Mouse (Mus musculus) liver, embryonic 13.5 days (tissue): ENCODE measurements around the gene Rprd2. TPM values are rescaled to one million over a fixed set of nuclear protein-coding genes. Genes with fewer than 3 reads are reported as not detected.

Experiments
- ATAC-seq: fragments of 200-750 bp; cut with Nextera tagmentation; 2 replicates; pipeline ENCODE4 v1.8.0; 2017; ENCODE audit warnings: low read depth, mild to moderate bottlenecking, moderate number of reproducible peaks, moderate library complexity
- DNase-seq: peaks from one replicate; pipeline ENCODE4 v3.0.0; 2022
- H3K27ac ChIP-seq: fragments of 300-500 bp; sonication (generic); 2 replicates; pipeline ENCODE4 v1.5.1; 2015; ENCODE audit warnings: moderate library complexity, mild to moderate bottlenecking, inconsistent platforms
- H3K27me3 ChIP-seq: fragments of 300-500 bp; sonication (generic); 2 replicates; pipeline ENCODE4 v1.6.1; 2015; ENCODE audit warnings: mild to moderate bottlenecking, inconsistent platforms
- H3K36me3 ChIP-seq: fragments of 300-500 bp; sonication (generic); 2 replicates; pipeline ENCODE4 v1.6.1; 2015; ENCODE audit warnings: mild to moderate bottlenecking, inconsistent platforms
- H3K4me1 ChIP-seq: fragments of 300-500 bp; sonication (generic); replicated peaks from 2 replicates; pipeline ENCODE4 v1.6.1; 2015; ENCODE audit warnings: inconsistent platforms
- H3K4me2 ChIP-seq: fragments of 300-500 bp; sonication (generic); 2 replicates; pipeline ENCODE4 v1.6.1; 2015; ENCODE audit warnings: inconsistent platforms, mild to moderate bottlenecking, moderate library complexity
- H3K4me3 ChIP-seq: fragments of 300-500 bp; sonication (generic); replicated peaks from 2 replicates; pipeline ENCODE4 v1.5.1; 2015; ENCODE audit warnings: mild to moderate bottlenecking, inconsistent platforms
- H3K9ac ChIP-seq: fragments of 300-500 bp; sonication (generic); 2 replicates; pipeline ENCODE4 v1.6.1; 2015; ENCODE audit warnings: mild to moderate bottlenecking, inconsistent platforms
- H3K9me3 ChIP-seq: fragments of 300-500 bp; sonication (generic); replicated peaks from 2 replicates; pipeline ENCODE4 v1.6.1; 2016; ENCODE audit warnings: inconsistent platforms
- WGBS: fragments of 180-500 bp; shearing (Covaris S2); methylation state at CpG from one replicate; pipeline ENCODE4 v1.1.7; 2015; ENCODE audit not compliant: insufficient replicate concordance; 5-methylcytosine and 5-hydroxymethylcytosine counted together
- polyA plus RNA-seq: library from polyadenylated mRNA; unstranded; fragments of >200 nt; fragmentation: Nextera tagmentation; extraction: Ambion mirVana; gene quantifications from 2 replicates; pipeline ENCODE4 v1.2.1, GENCODE M21; 2015

The Rprd2 gene
- polyA plus RNA-seq, 1 experiment from 2014 or later, result 7.9 TPM

DNA sequence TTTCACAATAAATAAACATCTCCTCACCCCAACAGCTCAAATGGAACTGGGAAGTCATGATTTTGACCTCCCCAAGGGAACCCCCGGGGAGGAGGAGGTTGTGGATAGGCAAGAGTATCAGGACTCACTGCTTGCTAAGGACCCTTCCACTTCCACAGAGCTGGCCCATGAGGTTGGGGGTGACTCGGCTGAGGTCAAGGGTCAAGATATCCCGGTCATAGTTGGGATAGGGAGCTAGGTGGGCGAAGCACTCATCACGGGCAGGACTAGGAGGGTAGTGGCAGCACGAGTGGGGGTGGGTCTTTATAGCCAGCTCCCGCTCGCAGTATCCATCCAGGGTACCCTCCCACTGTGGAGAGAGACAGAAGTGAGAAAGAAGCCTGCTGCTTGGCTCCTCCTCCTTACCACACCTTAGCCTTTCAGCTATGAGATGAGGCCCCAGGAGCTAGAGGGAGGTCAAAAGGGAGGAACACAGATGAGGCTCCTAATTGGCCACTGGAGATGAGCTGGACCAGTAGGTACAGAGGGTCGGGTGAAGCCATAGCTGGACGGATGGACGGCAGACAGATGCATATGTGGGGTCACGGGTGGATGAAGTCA, 83.5 kb downstream of the Rprd2 start:
- Histone ChIP-seq H3K36me3 (peaks cover 37% of the 10 kb centered on the region), H3K9me3 (no peaks in the 10 kb centered on the region), H3K4me2 (no peak overlapping the region), H3K9ac (no peak overlapping the region; the same call in 1 of the 2 replicates), H3K27ac (peak overlapping the region; percentile 57; the same call in 1 of the 2 replicates), H3K4me1 (peaks cover 54% of the 10 kb centered on the region), H3K27me3 (no peaks in the 10 kb centered on the region), H3K4me3 (no peak overlapping the region)
- no peak for ATAC-seq
- WGBS, result 78% methylated on average over 12 of the region's 12 CpGs
- DNase-seq, result no peak

- peak overlapping the region; percentile 27 for H3K4me2 ChIP-seq
- peak overlapping the region; percentile 57 for H3K27ac ChIP-seq
- no peak overlapping the region for H3K4me3 ChIP-seq
- peak; percentile 50 for DNase-seq
- peak overlapping the region; percentile 12 for H3K9ac ChIP-seq
- ATAC-seq, result peak; percentile 66
- peaks cover 44% of the 10 kb centered on the region for H3K4me1 ChIP-seq
- no peaks in the 10 kb centered on the region for H3K27me3 ChIP-seq
- no peaks in the 10 kb centered on the region for H3K9me3 ChIP-seq
- 40% methylated on average over 13 of the region's 13 CpGs for WGBS
- H3K36me3 ChIP-seq, result peaks cover 27% of the 10 kb centered on the region
These were observed 84.5 kb downstream of the Rprd2 start for GRCm38 (mm10) chr3:95734092-95734702.

GRCm38 (mm10) chr3:95732744-95733521, 85.7 kb downstream of the Rprd2 start:
- Histone ChIP-seq H3K36me3 (peaks cover 22% of the 10 kb centered on the region), H3K4me1 (peaks cover 37% of the 10 kb centered on the region), H3K4me2 (no peak overlapping the region), H3K9me3 (no peaks in the 10 kb centered on the region), H3K27ac (peak overlapping the region; percentile 2; the same call in 1 of the 2 replicates), H3K27me3 (no peaks in the 10 kb centered on the region), H3K9ac (no peak overlapping the region), H3K4me3 (no peak overlapping the region)
- DNase-seq (no peak), ATAC-seq (no peak)
- 62% methylated on average over 11 of the region's 11 CpGs for WGBS

- ATAC-seq (no peak), DNase-seq (no peak)
- Histone ChIP-seq H3K27ac (no peak overlapping the region), H3K9ac (no peak overlapping the region), H3K27me3 (no peaks in the 10 kb centered on the region), H3K4me2 (no peak overlapping the region), H3K4me1 (peaks cover 37% of the 10 kb centered on the region), H3K4me3 (no peak overlapping the region), H3K9me3 (no peaks in the 10 kb centered on the region), H3K36me3 (peaks cover 22% of the 10 kb centered on the region)
- WGBS, result 88% methylated on average over 9 of the region's 9 CpGs
These were observed 86.4 kb downstream of the Rprd2 start for GRCm38 (mm10) chr3:95732297-95732696.

DNA sequence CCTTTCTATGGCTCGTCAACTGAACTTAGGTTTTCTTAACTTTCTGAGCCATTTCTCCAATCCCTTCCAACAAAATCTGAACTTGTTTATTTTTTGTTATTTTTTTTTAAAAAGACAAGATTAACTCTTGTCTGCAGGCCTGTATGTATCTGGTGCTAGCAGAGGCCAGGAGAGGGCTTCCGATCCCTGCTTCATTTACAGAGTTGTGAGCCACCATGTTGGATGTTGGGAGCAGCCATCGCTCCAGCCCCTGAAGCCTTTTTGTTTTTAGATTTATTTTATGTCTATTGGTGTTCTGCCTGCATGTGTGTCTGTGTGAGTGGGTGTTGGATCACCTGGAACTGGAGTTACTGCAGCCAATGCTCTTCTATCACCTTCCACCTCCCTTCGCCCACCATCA, 86.9 kb downstream of the Rprd2 start:
- H3K9me3 ChIP-seq, result no peaks in the 10 kb centered on the region
- no peak overlapping the region for H3K4me3 ChIP-seq
- no peak overlapping the region for H3K27ac ChIP-seq
- H3K36me3 ChIP-seq, result peaks cover 22% of the 10 kb centered on the region
- H3K4me2 ChIP-seq, result no peak overlapping the region
- no peaks in the 10 kb centered on the region for H3K27me3 ChIP-seq
- DNase-seq (no peak), ATAC-seq (no peak)
- H3K4me1 ChIP-seq, result peaks cover 37% of the 10 kb centered on the region
- WGBS, result 84% methylated on average over 4 of the region's 4 CpGs
- no peak overlapping the region for H3K9ac ChIP-seq

DNA sequence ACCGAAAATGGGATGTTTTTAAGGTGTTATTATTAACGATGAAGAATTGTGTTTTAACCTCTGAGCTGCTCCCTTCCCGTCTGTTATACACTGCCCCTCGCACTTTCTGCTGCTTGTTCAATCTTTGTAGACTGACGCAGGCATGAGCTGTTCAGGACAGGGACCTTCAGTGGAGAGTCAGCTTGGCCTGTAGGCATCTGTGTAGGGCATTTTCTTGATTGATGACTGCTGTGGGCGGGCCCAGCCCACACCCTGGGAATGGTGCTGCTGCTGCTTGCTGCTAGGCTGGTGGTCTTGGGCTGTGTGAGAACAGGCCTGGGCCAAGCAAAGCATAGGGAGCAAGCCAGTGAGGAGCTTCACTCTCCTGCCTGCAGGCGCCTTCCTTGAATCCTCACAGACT, 88.2 kb downstream of the Rprd2 start:
- H3K27ac ChIP-seq, result no peak overlapping the region
- 75% methylated on average over 7 of the region's 7 CpGs for WGBS
- peaks cover 32% of the 10 kb centered on the region for H3K4me1 ChIP-seq

GRCm38 (mm10) chr3:95728906-95729305, 89.8 kb downstream of the Rprd2 start:
- WGBS, result 74% methylated on average over 2 of the region's 2 CpGs
- Histone ChIP-seq H3K4me2 (no peak overlapping the region), H3K36me3 (no peaks in the 10 kb centered on the region), H3K9me3 (no peaks in the 10 kb centered on the region), H3K27ac (no peak overlapping the region), H3K4me1 (peaks cover 17% of the 10 kb centered on the region), H3K4me3 (no peak overlapping the region), H3K27me3 (no peaks in the 10 kb centered on the region), H3K9ac (no peak overlapping the region)
- ATAC-seq (no peak), DNase-seq (no peak)

More for the DNA sequence above, 88.2 kb downstream of the Rprd2 start:
- DNase-seq, result no peak
- no peak for ATAC-seq
- H3K4me2 ChIP-seq, result no peak overlapping the region
- H3K9me3 ChIP-seq, result no peaks in the 10 kb centered on the region
- peaks cover 9% of the 10 kb centered on the region for H3K36me3 ChIP-seq
- H3K4me3 ChIP-seq, result no peak overlapping the region
- no peak overlapping the region for H3K9ac ChIP-seq
- no peaks in the 10 kb centered on the region for H3K27me3 ChIP-seq

- no peak overlapping the region for H3K4me2 ChIP-seq
- WGBS, result 47% methylated on average over 7 of the region's 7 CpGs
- H3K4me3 ChIP-seq, result no peak overlapping the region
- no peaks in the 10 kb centered on the region for H3K27me3 ChIP-seq
- no peak for DNase-seq
- no peak for ATAC-seq
- peaks cover 3% of the 10 kb centered on the region; the same call in 1 of the 2 replicates for H3K4me1 ChIP-seq
- no peak overlapping the region for H3K9ac ChIP-seq
- H3K27ac ChIP-seq, result no peak overlapping the region
- H3K9me3 ChIP-seq, result no peaks in the 10 kb centered on the region
- H3K36me3 ChIP-seq, result no peaks in the 10 kb centered on the region
These were observed 91.8 kb downstream of the Rprd2 start for GRCm38 (mm10) chr3:95726696-95727358.

DNA sequence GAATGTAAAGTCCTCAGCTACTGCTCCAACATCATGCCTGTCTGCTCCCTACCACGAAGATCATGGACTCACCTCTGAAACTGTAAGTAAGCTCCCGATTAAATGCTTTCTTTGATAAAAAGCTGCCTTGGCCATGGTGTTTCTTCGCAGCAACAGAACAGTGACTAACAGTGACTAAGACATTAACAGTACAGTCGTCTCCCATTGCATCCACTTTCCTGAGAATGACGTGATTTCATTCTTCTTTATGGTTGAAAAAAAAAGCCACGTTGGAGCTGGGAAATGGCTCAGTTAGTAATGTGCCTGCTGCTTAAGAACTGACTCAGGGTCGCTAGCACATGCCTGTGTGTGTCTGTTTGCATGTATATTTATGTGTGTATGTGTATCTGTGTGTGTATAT, 92.8 kb downstream of the Rprd2 start:
- Histone ChIP-seq H3K4me1 (0 out of 2 replicates have a peak, but pooled peaks cover 3% of the 10 kb centered on the region), H3K4me3 (no peak overlapping the region), H3K9me3 (no peaks in the 10 kb centered on the region), H3K4me2 (no peak overlapping the region), H3K27ac (no peak overlapping the region), H3K27me3 (no peaks in the 10 kb centered on the region), H3K36me3 (no peaks in the 10 kb centered on the region), H3K9ac (no peak overlapping the region)
- 68% methylated on average over 7 of the region's 7 CpGs for WGBS
- no peak for DNase-seq
- ATAC-seq, result no peak

- Histone ChIP-seq H3K9me3 (no peaks in the 10 kb centered on the region), H3K27ac (no peak overlapping the region), H3K9ac (no peak overlapping the region), H3K4me2 (no peak overlapping the region), H3K27me3 (no peaks in the 10 kb centered on the region), H3K4me1 (0 out of 2 replicates have a peak, but pooled peaks cover 3% of the 10 kb centered on the region), H3K4me3 (no peak overlapping the region), H3K36me3 (no peaks in the 10 kb centered on the region)
- ATAC-seq (no peak), DNase-seq (no peak)
- 38% methylated on average over 3 of the region's 3 CpGs for WGBS
These were observed 96.3 kb downstream of the Rprd2 start for GRCm38 (mm10) chr3:95722386-95722785.

- ATAC-seq, result no peak
- Histone ChIP-seq H3K36me3 (no peaks in the 10 kb centered on the region), H3K27ac (no peak overlapping the region), H3K9ac (no peak overlapping the region), H3K4me2 (no peak overlapping the region), H3K27me3 (no peaks in the 10 kb centered on the region), H3K4me1 (0 out of 2 replicates have a peak, but pooled peaks cover 3% of the 10 kb centered on the region), H3K9me3 (no peaks in the 10 kb centered on the region), H3K4me3 (no peak overlapping the region)
- 68% methylated on average over 2 of the region's 2 CpGs for WGBS
- DNase-seq, result no peak
These were observed 100.5 kb downstream of the Rprd2 start for GRCm38 (mm10) chr3:95718153-95718552.
